Mouse (Mus musculus) G1E (cell line): ENCODE data around the gene Asb15. TPM values are rescaled to one million over a fixed set of nuclear protein-coding genes. Genes with fewer than 3 reads are reported as not detected.

Experiments used
- ATAC-seq: 2 replicates; pipeline ENCODE4 v1.8.0; 2016; ENCODE audit warnings: mild to moderate bottlenecking; ENCODE audit not compliant: insufficient number of reproducible peaks, poor library complexity, low FRiP score, severe bottlenecking; ENCODE audit errors: extremely low read depth
- DNase-seq: peaks from one replicate; pipeline ENCODE4 v3.0.0; 2012; ENCODE audit warnings: low spot score
- H3K27me3 ChIP-seq: 2 replicates; pipeline ENCODE4 v1.6.1; 2012; ENCODE audit warnings: mild to moderate bottlenecking, low read length, inconsistent platforms; ENCODE audit not compliant: insufficient read depth
- H3K36me3 ChIP-seq: replicated peaks from 2 replicates; pipeline ENCODE3; 2012; ENCODE audit warnings: mild to moderate bottlenecking, inconsistent platforms
- H3K4me1 ChIP-seq: 2 replicates; pipeline ENCODE4 v1.6.1; 2012; ENCODE audit warnings: low read depth, low read length, inconsistent platforms, mixed read lengths; ENCODE audit not compliant: insufficient read depth
- H3K4me3 ChIP-seq: 2 replicates; pipeline ENCODE4 v1.5.1; 2012; ENCODE audit warnings: low read depth, mild to moderate bottlenecking, inconsistent platforms, low read length, moderate library complexity, mixed read lengths
- H3K9me3 ChIP-seq: replicated peaks from 2 replicates; pipeline ENCODE4 v1.6.1; 2012; ENCODE audit warnings: inconsistent platforms
- CTCF ChIP-seq: IDR thresholded peaks from 2 replicates; pipeline ENCODE4 v1.5.1; 2012; ENCODE audit warnings: low read depth, low read length, inconsistent platforms, mixed read lengths
- GATA1 ChIP-seq: IDR thresholded peaks from 2 replicates; pipeline ENCODE4 v1.6.1; 2012; ENCODE audit warnings: borderline replicate concordance, low read length, inconsistent platforms, mixed read lengths
- GATA2 ChIP-seq: IDR thresholded peaks from 2 replicates; pipeline ENCODE4 v1.6.1; 2012; ENCODE audit warnings: low read depth, low read length, inconsistent platforms, borderline replicate concordance
- POLR2AphosphoS5 ChIP-seq: IDR thresholded peaks from 2 replicates; pipeline ENCODE4 v1.6.1; 2012; ENCODE audit warnings: low read depth, low read length, inconsistent platforms; ENCODE audit not compliant: insufficient replicate concordance
- TAL1 ChIP-seq: conservative IDR thresholded peaks from 2 replicates; pipeline ENCODE4 v1.6.1; 2012; ENCODE audit warnings: low read depth, low read length, inconsistent platforms, mixed read lengths
- polyA plus RNA-seq: library from polyadenylated mRNA; stranded (reverse); fragments of >175 nt; gene quantifications from 2 replicates; pipeline ENCODE4 v1.2.3, GENCODE M21; 2012
- total RNA-seq, 2 experiments: library from RNA; stranded (forward) in 1 of 2; stranded (reverse) in 1 of 2; fragments of 200-1000 nt in 1 of 2; fragments of >200 nt in 1 of 2; fragmentation: Nextera tagmentation in 1 of 2; gene quantifications; 2 replicates each; pipeline ENCODE4 v1.2.3; 2014 to 2017

The Asb15 gene
- total and polyA plus RNA-seq, 3 experiments, result 0.05 TPM; not detected in 2

DNA sequence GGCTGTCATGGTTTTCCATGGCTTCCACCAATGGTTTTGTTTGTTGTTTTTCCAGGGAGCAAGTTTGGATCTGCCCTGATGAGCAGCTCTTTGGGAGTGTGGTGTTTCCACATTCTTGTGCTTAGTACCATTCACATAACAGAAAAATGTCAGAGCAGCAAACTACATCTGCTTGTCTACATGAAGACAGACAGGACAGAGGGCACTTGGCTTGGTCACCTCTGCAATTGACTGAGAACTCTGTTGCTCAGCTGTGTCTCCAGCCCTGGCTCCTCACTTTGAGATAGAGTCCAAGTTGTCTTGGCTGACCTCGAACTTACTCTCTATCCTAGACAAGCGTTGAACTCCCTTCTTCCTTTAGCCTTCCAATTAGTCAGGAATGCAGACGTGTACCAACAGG, 74.4 kb downstream of the Asb15 start:
- no peak for ATAC-seq

DNA sequence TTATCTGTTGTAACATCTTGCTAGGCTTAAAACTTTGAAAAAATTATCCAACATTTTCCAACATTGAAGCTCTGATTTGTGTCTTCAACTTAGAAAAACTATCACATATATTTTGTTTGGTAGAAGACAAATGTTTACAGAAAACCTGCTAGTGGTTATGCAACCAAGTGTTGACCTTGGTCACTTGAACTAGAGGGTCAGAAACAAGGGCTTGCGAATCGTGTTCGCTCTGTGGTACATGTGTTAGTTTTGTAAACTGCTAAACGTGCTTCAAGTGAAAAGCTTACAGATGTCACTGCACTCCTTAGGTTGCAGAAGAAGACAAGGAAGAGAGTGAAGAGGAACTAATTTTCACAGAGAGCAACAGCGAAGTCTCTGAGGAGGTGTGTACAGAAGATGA, 75.0 kb downstream of the Asb15 start:
- no peaks in the 10 kb centered on the region for H3K9me3 ChIP-seq
- no peaks in the 10 kb centered on the region for H3K36me3 ChIP-seq
- DNase-seq (no peak), ATAC-seq (no peak)
- no peak for TF ChIP-seq TAL1
- TF ChIP-seq GATA1, result no peak
- no peak for TF ChIP-seq POLR2AphosphoS5
- TF ChIP-seq CTCF, result no peak
- no peak for TF ChIP-seq GATA2
- peaks cover 9% of the 10 kb centered on the region for H3K27me3 ChIP-seq
- no peaks in the 10 kb centered on the region for H3K4me1 ChIP-seq
- H3K4me3 ChIP-seq, result no peak overlapping the region

More for the DNA sequence above, 74.4 kb downstream of the Asb15 start:
- no peaks in the 10 kb centered on the region for H3K9me3 ChIP-seq
- peaks cover 13% of the 10 kb centered on the region for H3K27me3 ChIP-seq
- no peaks in the 10 kb centered on the region for H3K36me3 ChIP-seq
- no peak for TF ChIP-seq GATA1
- no peak for TF ChIP-seq CTCF
- TF ChIP-seq GATA2, result no peak
- TF ChIP-seq TAL1, result no peak
- TF ChIP-seq POLR2AphosphoS5, result no peak
- no peak overlapping the region for H3K4me3 ChIP-seq
- no peaks in the 10 kb centered on the region for H3K4me1 ChIP-seq
- DNase-seq, result no peak

DNA sequence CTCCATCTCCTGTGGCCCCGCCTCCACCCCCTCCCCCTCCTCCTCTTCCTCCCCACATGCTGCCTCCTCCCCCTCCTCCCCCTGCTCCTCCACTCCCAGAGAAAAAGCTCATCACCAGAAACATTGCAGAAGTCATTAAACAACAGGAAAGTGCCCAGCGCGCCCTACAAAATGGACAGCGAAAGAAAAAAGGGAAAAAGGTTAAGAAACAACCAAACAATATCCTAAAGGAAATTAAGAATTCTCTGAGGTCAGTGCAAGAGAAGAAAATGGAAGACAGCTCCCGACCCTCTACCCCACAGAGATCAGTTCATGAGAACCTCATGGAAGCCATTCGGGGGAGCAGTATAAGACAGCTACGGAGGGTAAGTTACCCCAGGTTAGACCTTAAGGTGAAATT, 76.3 kb downstream of the Asb15 start:
- peaks cover 9% of the 10 kb centered on the region for H3K27me3 ChIP-seq
- no peaks in the 10 kb centered on the region for H3K36me3 ChIP-seq
- H3K4me1 ChIP-seq, result no peaks in the 10 kb centered on the region
- TF ChIP-seq GATA2 (no peak), CTCF (no peak), GATA1 (no peak), POLR2AphosphoS5 (no peak), TAL1 (no peak)
- H3K4me3 ChIP-seq, result no peak overlapping the region
- DNase-seq, result no peak
- ATAC-seq, result no peak
- H3K9me3 ChIP-seq, result no peaks in the 10 kb centered on the region

DNA sequence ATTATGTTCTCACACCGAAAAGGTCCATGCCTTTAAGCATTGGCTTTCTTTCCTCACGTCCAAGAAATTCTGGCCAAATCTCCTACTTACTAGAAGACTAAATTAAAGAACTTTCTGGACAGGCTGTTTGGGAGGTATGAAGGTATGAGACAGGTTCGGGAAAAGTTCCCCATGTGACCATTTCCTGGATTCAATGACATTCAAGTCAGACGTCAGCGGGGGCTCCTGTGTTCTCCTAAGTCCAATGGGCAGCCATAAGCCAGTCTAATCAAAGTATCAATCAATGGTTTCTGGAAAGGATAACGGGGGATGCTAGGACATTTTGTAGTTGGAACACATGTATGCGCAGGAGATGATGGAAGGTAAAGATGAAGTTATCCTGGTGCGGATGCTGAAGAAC, 77.7 kb downstream of the Asb15 start:
- Histone ChIP-seq H3K4me3 (no peak overlapping the region), H3K9me3 (no peaks in the 10 kb centered on the region), H3K27me3 (peaks cover 3% of the 10 kb centered on the region; the same call in 1 of the 2 replicates), H3K36me3 (no peaks in the 10 kb centered on the region), H3K4me1 (no peaks in the 10 kb centered on the region)
- no peak for ATAC-seq
- TF ChIP-seq TAL1 (no peak), CTCF (no peak), GATA1 (no peak), POLR2AphosphoS5 (no peak), GATA2 (no peak)
- DNase-seq, result no peak

DNA sequence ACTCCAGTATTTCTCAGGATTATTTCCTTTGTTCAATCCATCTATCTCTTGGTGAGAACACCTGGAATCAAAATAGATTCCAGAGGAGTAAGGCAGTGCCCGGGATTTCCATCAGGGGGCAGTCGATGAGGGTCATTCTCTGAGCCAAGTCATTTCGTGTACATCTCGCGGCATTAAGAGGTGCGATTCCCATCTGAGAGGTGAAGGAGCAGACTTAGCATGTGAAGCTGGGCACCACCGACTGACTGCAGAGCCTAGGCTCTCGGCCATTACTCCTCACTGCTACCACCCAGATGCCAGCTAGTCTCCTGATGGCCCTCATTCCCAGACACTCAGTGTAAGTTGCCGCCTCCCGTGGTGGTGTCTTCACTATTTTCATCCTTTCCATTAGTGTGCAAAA, 78.6 kb downstream of the Asb15 start:
- no peak for ATAC-seq
- peaks cover 2% of the 10 kb centered on the region for H3K36me3 ChIP-seq
- no peaks in the 10 kb centered on the region for H3K4me1 ChIP-seq
- TF ChIP-seq POLR2AphosphoS5 (no peak), GATA1 (no peak), CTCF (no peak), GATA2 (no peak), TAL1 (no peak)
- no peak for DNase-seq
- peaks cover 3% of the 10 kb centered on the region; the same call in 1 of the 2 replicates for H3K27me3 ChIP-seq
- H3K4me3 ChIP-seq, result no peak overlapping the region
- no peaks in the 10 kb centered on the region for H3K9me3 ChIP-seq

DNA sequence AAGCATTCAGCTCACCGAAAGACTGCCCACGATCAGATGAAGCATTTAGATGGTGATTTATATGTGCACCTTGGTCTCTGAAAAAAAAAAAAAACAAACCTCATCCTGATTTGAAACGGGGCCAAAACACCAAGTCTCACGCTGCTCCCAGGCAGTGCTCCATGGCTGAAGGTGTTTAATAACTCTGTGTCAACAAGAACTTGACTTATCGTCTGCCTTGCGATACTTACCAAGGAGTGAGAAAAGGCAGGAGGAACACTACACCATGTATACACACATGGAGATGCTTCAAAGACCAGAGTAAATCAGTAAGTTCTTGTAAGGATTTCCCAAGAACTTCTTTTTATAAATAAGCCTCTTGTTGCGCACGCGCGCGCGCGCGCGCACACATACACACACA, 79.6 kb downstream of the Asb15 start:
- DNase-seq (no peak), ATAC-seq (no peak)
- Histone ChIP-seq H3K4me1 (no peaks in the 10 kb centered on the region), H3K27me3 (peaks cover 3% of the 10 kb centered on the region; the same call in 1 of the 2 replicates), H3K9me3 (no peaks in the 10 kb centered on the region), H3K36me3 (peaks cover 5% of the 10 kb centered on the region), H3K4me3 (no peak overlapping the region)
- TF ChIP-seq TAL1 (no peak), POLR2AphosphoS5 (no peak)

DNA sequence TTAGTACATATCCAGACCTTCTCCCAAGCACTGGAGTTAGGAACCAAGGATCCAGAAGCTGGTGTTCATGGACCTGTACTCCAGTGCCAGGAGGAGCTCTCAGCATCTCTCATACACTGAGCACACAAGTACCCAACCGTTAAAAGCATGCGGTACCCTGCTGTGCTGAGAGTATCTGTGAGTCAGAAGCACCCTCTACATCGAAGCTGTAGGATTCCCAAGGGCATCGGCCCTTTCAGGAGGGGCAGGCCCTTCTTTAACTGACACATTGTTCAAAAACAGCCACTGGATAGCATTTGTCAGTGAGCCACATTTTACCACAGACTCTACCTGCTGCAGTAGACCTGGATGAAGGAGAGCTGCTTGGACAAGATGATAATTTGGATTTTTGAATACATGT, 80.2 kb downstream of the Asb15 start:
- Histone ChIP-seq H3K9me3 (no peaks in the 10 kb centered on the region), H3K4me1 (no peaks in the 10 kb centered on the region), H3K4me3 (no peak overlapping the region), H3K36me3 (peaks cover 9% of the 10 kb centered on the region), H3K27me3 (peaks cover 3% of the 10 kb centered on the region; the same call in 1 of the 2 replicates)
- TF ChIP-seq GATA1, result no peak
- no peak for TF ChIP-seq TAL1
- TF ChIP-seq CTCF, result no peak
- TF ChIP-seq POLR2AphosphoS5, result no peak
- no peak for TF ChIP-seq GATA2
- DNase-seq, result no peak
- no peak for ATAC-seq
